Mouse (Mus musculus): ENCODE measurements around the gene Tpgs1.

Gene Tpgs1

DNA sequence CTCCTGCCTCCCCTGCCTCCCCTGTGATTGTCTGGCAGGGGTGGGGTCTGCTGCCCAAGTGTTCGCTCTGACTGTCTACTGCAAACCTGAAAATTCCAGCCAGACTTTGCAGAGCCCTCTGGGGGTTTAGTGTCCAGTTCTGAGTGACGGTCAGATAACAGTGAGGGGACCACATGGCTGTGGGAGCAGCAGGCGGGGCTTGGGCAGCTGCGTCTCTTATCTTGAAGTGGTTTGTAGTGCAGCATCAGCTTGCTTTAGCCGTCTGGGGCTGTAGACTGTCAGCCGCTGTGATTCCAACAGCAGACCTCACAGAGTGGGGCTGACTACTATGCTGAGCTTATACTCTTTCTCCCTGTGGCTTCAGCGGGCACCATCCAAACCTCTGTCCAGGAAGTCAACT, 40.1 kb downstream of the Tpgs1 start:
- DNase-seq (ENCODE audit: extremely low spot score, low read depth, low spot score): no peak

- no peak for DNase-seq (ENCODE audit: extremely low spot score, low read depth, low spot score)
These were observed 42.9 kb downstream of the Tpgs1 start for GRCm38 (mm10) chr10:79712029-79712428.

GRCm38 (mm10) chr10:79712499-79713126, 43.4 kb downstream of the Tpgs1 start:
- DNase-seq (ENCODE audit: extremely low spot score, low read depth, low spot score): peak; percentile 72

DNA sequence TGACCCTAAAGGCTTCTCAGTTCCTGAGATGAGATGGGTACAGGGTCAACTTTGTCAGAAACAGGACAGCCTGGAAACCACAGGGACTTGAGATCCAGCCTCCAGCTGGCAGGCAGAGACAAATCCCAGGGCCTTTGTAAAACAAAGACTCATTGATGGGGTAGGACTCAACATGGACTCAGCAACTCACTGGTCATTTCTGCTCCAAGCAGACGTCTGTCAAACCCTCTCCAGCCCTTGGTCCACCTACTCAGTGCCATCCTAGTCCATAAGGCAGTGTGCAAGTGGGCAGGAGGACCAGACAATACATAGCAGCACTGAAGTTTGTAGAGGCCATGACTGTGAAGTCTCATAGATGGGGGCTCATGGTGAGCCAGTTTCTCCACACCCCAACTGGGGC, 44.0 kb downstream of the Tpgs1 start:
- DNase-seq (ENCODE audit: extremely low spot score, low read depth, low spot score): no peak

GRCm38 (mm10) chr10:79714996-79715395, 45.8 kb downstream of the Tpgs1 start:
- DNase-seq (ENCODE audit: extremely low spot score, low read depth, low spot score): no peak

- DNase-seq (ENCODE audit: extremely low spot score, low read depth, low spot score): no peak
These were observed 47.3 kb downstream of the Tpgs1 start, which contains the start of gene Hcn2 for GRCm38 (mm10) chr10:79716254-79716987. Gene Hcn2, plus strand, starts transcription at chr10:79716634.

DNA sequence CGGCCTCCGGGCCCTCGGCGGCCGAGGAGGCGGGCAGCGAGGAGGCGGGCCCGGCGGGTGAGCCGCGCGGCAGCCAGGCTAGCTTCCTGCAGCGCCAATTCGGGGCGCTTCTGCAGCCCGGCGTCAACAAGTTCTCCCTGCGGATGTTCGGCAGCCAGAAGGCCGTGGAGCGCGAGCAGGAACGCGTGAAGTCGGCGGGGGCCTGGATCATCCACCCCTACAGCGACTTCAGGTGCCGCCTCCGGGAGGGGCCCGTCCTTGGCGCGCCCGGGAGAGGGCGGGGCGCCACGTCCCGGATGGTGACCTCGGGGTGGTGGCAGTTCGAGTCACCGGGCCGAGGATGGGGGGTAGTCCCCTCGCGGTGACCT, 47.8 kb downstream of the Tpgs1 start:
- no peak for DNase-seq (ENCODE audit: extremely low spot score, low read depth, low spot score)

GRCm38 (mm10) chr10:79717640-79718357, 48.6 kb downstream of the Tpgs1 start:
- DNase-seq (ENCODE audit: extremely low spot score, low read depth, low spot score): peak; percentile 83

DNA sequence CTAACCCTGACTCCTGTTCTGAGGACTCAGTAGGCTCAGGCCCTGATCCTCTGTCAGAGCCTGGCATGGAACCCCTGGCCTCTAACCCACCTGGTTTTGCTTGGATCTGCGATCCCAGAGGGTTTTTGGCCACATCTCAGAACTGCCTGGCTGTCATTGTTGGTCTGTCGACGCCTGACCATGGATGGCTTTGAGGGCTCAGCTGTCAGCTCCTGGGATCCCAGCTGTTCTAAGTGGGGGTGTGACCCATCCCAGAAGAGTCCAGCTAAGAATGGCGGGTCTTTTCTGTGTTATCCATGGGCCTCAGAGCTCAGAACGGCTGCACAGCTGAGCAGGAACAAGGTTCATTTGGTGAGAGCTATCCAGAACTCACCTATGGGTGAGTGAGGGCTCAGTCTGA, 51.9 kb downstream of the Tpgs1 start:
- no peak for DNase-seq (ENCODE audit: extremely low spot score, low read depth, low spot score)

DNA sequence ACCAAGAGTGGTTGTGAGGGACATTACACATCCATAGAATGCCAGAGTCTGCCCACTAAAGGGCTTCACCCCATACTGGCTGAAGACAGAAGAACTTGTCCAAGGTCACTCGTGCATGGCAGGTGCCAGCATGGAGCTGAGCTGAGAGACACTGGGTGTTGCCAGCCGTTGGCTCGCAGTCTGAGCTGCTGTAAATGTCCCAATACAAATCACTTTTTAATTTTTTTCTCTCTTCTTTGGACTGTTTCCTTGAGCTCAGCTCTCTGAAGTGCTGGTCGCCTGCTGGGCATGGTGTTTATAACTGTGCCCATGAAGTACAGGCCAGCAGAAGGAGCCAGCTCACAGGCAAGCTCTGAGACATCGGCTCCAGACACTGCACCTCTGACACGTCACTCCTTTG, 53.9 kb downstream of the Tpgs1 start:
- no peak for DNase-seq (ENCODE audit: extremely low spot score, low read depth, low spot score)

DNA sequence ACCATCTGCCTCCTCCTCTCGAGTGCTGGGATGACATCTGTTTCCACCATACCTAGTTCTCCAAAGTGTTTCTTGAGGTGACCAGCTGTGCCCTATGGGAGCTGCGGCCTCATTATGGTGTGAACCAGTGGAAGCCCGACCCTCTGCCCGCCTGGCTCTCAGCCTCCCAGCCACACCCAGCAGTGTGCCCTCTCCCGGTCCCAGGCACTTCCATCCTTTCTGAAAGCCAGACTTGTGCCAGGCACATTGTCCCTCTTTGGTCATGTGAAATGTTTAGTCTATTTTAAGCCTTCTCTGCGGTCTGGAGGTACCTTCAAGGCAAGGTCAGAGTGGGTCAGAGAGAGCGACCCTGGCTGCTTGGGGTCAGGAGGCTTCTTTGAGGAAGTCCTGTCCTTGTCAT, 54.5 kb downstream of the Tpgs1 start:
- DNase-seq (ENCODE audit: extremely low spot score, low read depth, low spot score): no peak

Data from hindlimb bud, embryonic 11.5 days (tissue).